Mouse (Mus musculus): ENCODE measurements around the gene Ptk7.

DNA sequence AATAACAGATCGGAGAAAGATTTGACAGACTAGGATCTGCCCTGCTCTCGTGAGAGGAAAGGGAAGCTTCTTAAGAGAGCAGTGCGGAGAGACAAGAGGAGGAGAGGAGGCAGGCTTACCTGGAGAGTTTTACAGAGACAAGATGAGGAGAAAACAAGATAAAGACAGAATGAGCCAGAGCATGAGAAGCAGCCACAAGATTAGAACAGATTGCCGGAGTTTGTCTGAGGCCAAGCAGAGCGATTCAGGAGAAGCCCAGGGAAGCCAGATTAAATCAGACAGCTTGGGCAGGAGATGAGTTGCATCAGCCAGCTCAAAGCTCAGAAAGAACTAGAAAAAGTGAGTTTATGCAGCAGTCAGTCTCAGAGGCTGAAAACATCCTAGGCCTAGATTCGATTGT is 40.4 kb downstream of the Ptk7 start:
- TF ChIP-seq CTCF (IDR thresholded peaks at IDR 0.05; ENCODE audit: control insufficient read depth, insufficient read depth, low read length) (no peak), POLR2A (IDR thresholded peaks at IDR 0.05; ENCODE audit: borderline replicate concordance, control insufficient read depth, low read depth, low read length) (no peak)
